Mouse (Mus musculus) heart, embryonic 16.5 days (tissue): ENCODE results near the gene Klhl21. TPM values are rescaled to one million over a fixed set of nuclear protein-coding genes. Genes with fewer than 3 reads are reported as not detected.

Experiments used
- ATAC-seq: fragments of 200-750 bp; cut with Nextera tagmentation; replicated peaks from 2 replicates; pipeline ENCODE4 v1.8.0; 2017; ENCODE audit warnings: moderate number of reproducible peaks; ENCODE audit not compliant: insufficient read depth, low FRiP score; ENCODE audit errors: extremely low read depth
- H3K27ac ChIP-seq: fragments of 300-500 bp; sonication (generic); 2 replicates; pipeline ENCODE4 v1.5.1; 2014; ENCODE audit warnings: mild to moderate bottlenecking, low read length, control low read depth, moderate library complexity
- H3K27me3 ChIP-seq: fragments of 300-500 bp; sonication (generic); 2 replicates; pipeline ENCODE4 v1.6.1; 2014; ENCODE audit warnings: low read length, mixed read lengths; ENCODE audit not compliant: control insufficient read depth, insufficient read depth
- H3K36me3 ChIP-seq: fragments of 300-500 bp; sonication (generic); 2 replicates; pipeline ENCODE4 v1.6.1; 2014; ENCODE audit not compliant: control insufficient read depth, insufficient read depth
- H3K4me1 ChIP-seq: fragments of 300-500 bp; sonication (generic); 2 replicates; pipeline ENCODE4 v1.6.1; 2014; ENCODE audit warnings: low read length, mixed read lengths; ENCODE audit not compliant: control insufficient read depth, insufficient read depth
- H3K4me2 ChIP-seq: fragments of 300-500 bp; sonication (generic); 2 replicates; pipeline ENCODE4 v1.6.1; 2014; ENCODE audit warnings: low read depth, mild to moderate bottlenecking, control low read depth, low read length
- H3K4me3 ChIP-seq: fragments of 300-500 bp; sonication (generic); 2 replicates; pipeline ENCODE4 v1.5.1; 2014; ENCODE audit warnings: mild to moderate bottlenecking, control low read depth, low read length
- H3K9ac ChIP-seq: fragments of 300-500 bp; sonication (generic); 2 replicates; pipeline ENCODE4 v1.6.1; 2014; ENCODE audit warnings: low read length, control low read depth
- H3K9me3 ChIP-seq: fragments of 300-500 bp; sonication (generic); replicated peaks from 2 replicates; pipeline ENCODE4 v1.6.1; 2016; ENCODE audit warnings: low read length; ENCODE audit not compliant: control insufficient read depth
- WGBS: fragments of 180-500 bp; shearing (Covaris S2); extraction: QIAGEN DNeasy Blood & Tissue Kit; methylation state at CpG from one replicate; pipeline ENCODE4 v1.1.7; 2014; 5-methylcytosine and 5-hydroxymethylcytosine counted together
- polyA plus RNA-seq: library from polyadenylated mRNA; unstranded; fragments of >200 nt; fragmentation: Nextera tagmentation; extraction: Ambion mirVana; gene quantifications from 2 replicates; pipeline ENCODE4 v1.2.1, GENCODE M21; 2015

Klhl21 gene
- polyA plus RNA-seq, 1 experiment from 2014 or later: 27.2 TPM

DNA sequence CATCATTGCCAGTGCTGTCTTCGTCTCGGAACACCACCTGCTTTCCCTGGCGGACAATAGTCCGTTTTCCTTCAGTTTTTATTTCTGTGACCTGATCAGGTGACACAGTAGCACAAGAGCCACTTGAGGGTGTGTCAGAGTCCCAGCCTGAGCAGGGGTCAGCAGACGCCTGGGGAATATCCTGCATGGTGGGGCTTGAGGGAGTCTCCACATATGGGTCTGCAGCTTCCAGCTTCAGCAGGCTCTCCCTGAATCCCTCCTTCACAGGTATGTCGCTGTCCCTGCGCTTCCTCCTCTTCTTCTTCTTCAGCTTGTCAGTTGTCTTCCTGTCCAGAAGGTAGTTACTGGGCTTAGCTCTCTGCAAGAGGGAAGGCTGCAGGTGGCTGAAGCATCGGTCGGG lies 16.5 kb upstream of the Klhl21 start:
- no peak overlapping the region for H3K4me3 ChIP-seq
- H3K9ac ChIP-seq: no peak overlapping the region
- H3K27me3 ChIP-seq: no peaks in the 10 kb centered on the region
- 82% methylated on average over 9 of the region's 9 CpGs for WGBS
- H3K9me3 ChIP-seq: no peaks in the 10 kb centered on the region
- H3K36me3 ChIP-seq: peaks cover 16% of the 10 kb centered on the region
- peaks cover 26% of the 10 kb centered on the region for H3K4me1 ChIP-seq
- no peak for ATAC-seq
- no peak overlapping the region for H3K27ac ChIP-seq
- no peak overlapping the region for H3K4me2 ChIP-seq

DNA sequence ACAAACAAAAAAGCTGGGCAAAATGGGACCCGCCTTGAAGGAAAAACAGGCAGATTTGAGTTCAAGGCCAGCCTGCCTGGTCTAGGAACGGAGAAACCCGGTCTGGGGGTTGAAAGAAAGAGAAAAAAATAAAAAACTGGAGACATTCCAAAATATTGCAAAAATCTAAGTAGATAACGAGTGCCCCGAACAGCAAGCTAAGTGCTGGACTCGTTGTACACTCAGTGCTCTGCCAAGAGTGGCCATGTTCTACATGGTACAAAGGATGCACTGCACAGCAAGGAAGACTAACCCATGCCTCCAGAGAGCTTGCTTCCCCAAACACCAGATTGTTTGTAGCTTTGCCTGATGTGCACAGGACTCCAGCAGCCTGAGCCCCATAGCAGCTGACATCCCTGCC lies 15.6 kb upstream of the Klhl21 start:
- no peak overlapping the region for H3K4me2 ChIP-seq
- H3K4me3 ChIP-seq: no peak overlapping the region
- H3K27ac ChIP-seq: no peak overlapping the region
- peaks cover 24% of the 10 kb centered on the region for H3K4me1 ChIP-seq
- peaks cover 16% of the 10 kb centered on the region for H3K36me3 ChIP-seq
- ATAC-seq: no peak
- H3K9me3 ChIP-seq: no peaks in the 10 kb centered on the region
- WGBS: 52% methylated on average over 6 of the region's 6 CpGs
- 0 out of 2 replicates have a peak overlapping the region, but pooled peaks have one; percentile 8 for H3K9ac ChIP-seq
- no peaks in the 10 kb centered on the region for H3K27me3 ChIP-seq

DNA sequence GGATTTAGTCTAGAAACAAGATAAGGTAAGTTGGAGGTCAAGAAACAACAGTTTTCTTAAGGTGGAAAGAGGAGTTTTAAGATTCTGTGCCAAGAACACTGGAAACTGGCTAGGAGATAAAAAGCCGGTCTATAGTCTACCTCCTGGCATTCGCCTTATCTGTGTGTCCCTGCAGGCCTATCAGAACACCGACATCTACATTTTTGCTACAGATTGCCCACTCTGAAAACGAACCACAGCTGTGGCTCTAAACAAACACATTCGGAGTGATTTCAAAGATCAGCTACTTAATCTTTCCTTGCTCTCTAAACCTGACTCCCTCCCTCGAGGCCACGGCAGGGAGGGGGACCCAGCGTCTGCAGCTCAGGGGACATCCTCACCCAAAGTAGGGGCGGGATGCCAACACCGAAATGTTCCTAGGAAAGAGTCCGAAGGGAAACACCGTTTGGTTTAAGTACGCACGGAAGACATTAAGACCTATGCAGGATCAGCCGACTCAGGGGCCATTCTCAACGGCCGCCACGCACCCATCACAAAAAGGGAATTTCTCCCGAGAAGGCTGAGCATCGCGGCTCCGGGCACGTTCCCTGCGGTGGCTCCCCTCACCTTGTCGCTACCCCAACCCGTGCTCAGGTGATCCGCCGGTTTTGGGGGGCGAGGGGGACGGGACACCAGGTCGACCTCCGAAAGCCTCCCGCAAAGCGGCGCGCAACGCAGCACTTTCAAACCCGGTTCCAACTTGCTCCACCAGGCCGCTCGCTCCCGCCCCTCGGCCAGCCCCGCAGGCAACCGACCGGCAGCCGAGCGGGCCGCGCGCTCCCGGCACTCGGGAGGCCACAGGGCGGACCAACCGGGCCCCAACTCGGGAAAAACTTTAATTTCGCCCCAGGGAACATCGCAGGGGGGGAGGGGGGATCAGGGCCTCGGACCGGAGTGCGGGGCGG lies 14.1 kb upstream of the Klhl21 start:
- Histone ChIP-seq H3K9ac (peak overlapping the region; percentile 95), H3K4me1 (peaks cover 18% of the 10 kb centered on the region), H3K4me3 (peak overlapping the region; percentile 95), H3K36me3 (peaks cover 16% of the 10 kb centered on the region), H3K4me2 (peak overlapping the region; percentile 83), H3K27me3 (no peaks in the 10 kb centered on the region), H3K9me3 (no peaks in the 10 kb centered on the region), H3K27ac (peak overlapping the region; percentile 84)
- no peak for ATAC-seq
- 2% methylated on average over 61 of the region's 61 CpGs for WGBS

DNA sequence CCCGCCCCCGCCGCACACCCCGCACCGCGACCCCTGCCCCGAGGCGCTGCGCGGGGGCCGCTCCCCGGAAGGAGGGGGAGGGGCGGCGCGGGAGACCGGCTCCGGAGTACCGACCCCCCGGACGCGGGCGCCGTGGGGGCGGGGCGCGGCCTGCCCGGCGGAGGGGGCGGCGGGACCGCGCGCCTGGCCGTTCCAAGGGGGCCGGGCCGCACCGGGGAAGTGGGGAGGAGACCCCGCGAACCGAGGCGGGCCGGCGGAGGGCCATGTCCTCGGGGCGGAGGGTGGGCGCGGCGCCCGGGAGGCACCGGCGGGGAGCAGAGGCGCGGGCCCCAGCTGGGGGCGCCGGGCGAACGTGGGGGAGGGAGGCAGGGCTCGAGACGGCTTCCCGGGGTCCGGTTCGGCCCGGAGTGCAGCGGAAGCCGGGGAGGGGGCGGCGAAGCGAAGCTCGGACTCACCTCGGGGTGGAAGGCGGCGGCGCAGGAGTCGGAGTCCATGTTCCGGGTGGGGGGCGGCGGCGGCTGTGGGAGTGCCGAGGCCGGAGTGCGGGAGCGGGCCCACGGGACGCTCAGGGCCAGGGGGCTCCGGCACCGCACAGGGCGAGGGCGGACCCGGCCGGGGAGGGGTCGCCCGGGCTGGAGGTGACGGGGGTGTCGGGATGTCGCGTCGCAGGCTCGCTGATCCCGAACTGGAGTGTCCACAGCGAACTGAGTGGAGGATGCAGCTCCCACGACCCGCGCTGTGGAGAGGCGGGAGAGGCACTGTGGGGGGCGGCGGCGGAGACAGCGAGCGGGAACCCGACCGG lies 13.0 kb upstream of the Klhl21 start:
- Histone ChIP-seq H3K9me3 (no peaks in the 10 kb centered on the region), H3K27ac (peak overlapping the region; percentile 84), H3K4me1 (peaks cover 18% of the 10 kb centered on the region), H3K27me3 (no peaks in the 10 kb centered on the region), H3K4me2 (peak overlapping the region; percentile 83), H3K36me3 (peaks cover 10% of the 10 kb centered on the region), H3K9ac (peak overlapping the region; percentile 95), H3K4me3 (peak overlapping the region; percentile 95)
- ATAC-seq: peak; percentile 8; the same call in 1 of the 2 replicates
- 1% methylated on average over 75 of the region's 111 CpGs for WGBS

DNA sequence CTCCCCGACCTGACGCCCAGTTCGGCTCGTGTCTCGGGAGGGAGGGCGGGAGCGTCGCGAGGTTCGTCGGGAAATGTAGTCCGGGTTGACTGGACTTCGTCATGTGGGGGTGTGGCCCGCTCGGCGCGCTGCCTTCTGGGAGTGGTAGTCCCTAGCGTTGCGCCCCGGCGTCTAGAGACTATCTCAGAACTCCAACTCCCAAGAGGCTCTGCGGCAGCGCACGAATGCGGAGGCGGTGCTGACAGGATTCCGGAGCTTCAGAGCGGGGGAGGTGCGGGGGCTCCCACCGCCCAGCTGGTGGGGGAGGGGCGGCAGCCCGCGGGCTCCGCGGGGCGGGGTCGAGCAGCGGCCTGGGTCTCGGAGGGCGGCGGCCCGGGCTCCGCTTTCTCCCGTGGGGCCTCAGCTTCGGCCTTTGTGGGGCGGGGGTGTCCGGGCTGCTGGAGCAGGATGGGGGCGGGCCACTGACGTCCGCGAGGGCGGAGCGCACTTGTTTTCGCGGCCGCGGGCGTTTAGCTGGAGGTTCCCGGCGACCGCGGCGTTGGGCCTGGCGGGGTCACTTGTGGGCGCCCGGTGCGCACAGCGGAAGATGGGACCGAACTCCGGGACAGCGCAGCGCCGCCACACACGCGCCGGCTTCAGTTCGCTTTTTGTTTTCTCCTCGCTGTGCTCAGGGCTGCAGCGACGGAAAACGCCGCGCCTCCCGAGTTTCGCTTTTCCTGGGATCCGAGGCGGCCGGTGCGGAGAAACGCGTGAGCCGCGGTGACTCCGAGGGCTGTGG lies 12.2 kb upstream of the Klhl21 start, which contains the start of gene Phf13:
Gene Phf13, minus strand, starts transcription at position 86 of the 778 bp plus-strand sequence.
- Histone ChIP-seq H3K36me3 (peaks cover 9% of the 10 kb centered on the region), H3K4me2 (peak within 1 kb of the TSS; percentile 83), H3K27me3 (no peaks in the 10 kb centered on the region), H3K9me3 (no peaks in the 10 kb centered on the region), H3K9ac (peak within 1 kb of the TSS; percentile 95), H3K27ac (peak within 1 kb of the TSS; percentile 91), H3K4me1 (peaks cover 18% of the 10 kb centered on the region), H3K4me3 (peak within 1 kb of the TSS; percentile 95)
- peak; percentile 96 for ATAC-seq
- under 1% methylated on average over 82 of the region's 94 CpGs for WGBS

DNA sequence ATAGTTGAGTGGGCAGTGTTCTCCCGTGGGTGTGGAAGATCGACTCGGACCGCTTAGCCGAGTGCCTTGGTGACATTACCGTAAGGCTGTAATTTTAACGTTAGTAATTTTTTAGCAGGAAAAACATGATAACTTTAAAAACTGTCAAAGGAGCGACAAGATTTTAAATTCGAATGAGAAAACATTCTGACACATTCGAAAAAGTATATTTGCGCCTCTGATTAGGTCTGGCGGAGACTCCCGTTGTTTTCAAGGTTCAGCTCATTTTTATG lies 11.7 kb upstream of the Klhl21 start:
- WGBS: 4% methylated on average over 13 of the region's 13 CpGs
- H3K27me3 ChIP-seq: no peaks in the 10 kb centered on the region
- H3K9me3 ChIP-seq: no peaks in the 10 kb centered on the region
- peaks cover 5% of the 10 kb centered on the region; the same call in 1 of the 2 replicates for H3K36me3 ChIP-seq
- no peak for ATAC-seq
- H3K4me3 ChIP-seq: peak overlapping the region; percentile 95
- peaks cover 18% of the 10 kb centered on the region for H3K4me1 ChIP-seq
- H3K4me2 ChIP-seq: peak overlapping the region; percentile 65
- peak overlapping the region; percentile 91 for H3K27ac ChIP-seq
- peak overlapping the region; percentile 92 for H3K9ac ChIP-seq

DNA sequence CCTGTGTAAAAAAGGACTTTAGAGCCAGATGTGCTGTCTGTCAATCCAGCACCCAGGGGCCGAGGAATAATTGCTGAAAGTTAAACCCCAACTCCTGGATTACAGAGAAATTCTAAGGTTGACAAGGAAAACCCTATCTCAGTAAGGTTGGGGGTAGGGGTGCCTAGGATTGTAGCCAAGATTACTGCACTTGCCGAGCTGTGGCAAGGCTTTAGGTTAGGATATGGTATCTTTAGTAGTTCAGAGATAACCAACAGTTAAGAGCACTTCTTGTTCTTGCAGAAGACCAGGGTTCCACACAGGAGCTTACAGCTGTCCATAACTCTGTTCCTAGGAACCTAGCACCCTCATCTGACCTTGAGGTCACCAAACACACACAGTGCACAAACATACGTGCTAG lies 10.9 kb upstream of the Klhl21 start:
- Histone ChIP-seq H3K4me2 (peak overlapping the region; percentile 65), H3K36me3 (no peaks in the 10 kb centered on the region), H3K4me1 (peaks cover 18% of the 10 kb centered on the region), H3K9ac (no peak overlapping the region), H3K9me3 (no peaks in the 10 kb centered on the region), H3K27ac (no peak overlapping the region), H3K4me3 (no peak overlapping the region), H3K27me3 (no peaks in the 10 kb centered on the region)
- 56% methylated on average over 3 of the region's 3 CpGs for WGBS
- ATAC-seq: no peak

DNA sequence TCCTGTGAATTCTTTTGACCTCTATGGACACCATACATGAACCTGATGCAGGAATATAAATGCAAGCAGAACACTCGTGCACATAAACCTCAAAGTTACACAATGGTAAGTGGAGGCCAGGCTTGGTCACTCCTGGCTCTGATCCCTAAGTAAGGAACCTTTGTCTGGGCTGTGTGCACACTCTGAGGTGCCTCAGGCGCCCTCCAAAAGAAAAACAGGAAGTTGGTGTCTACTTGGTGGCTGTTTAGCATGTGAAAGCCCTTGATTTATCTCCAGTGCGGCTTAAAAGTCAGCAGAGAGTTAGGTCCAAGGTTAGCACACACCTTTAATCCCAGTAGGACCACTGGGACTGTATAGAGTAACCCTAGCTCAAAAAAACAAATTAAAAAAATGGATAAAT lies 9.1 kb upstream of the Klhl21 start:
- Histone ChIP-seq H3K4me2 (no peak overlapping the region), H3K9ac (no peak overlapping the region)

More for the DNA sequence above, 9.1 kb upstream of the Klhl21 start:
- H3K9me3 ChIP-seq: no peaks in the 10 kb centered on the region
- no peak for ATAC-seq
- no peaks in the 10 kb centered on the region for H3K36me3 ChIP-seq
- H3K4me3 ChIP-seq: no peak overlapping the region
- H3K27me3 ChIP-seq: no peaks in the 10 kb centered on the region
- H3K27ac ChIP-seq: no peak overlapping the region
- peaks cover 7% of the 10 kb centered on the region for H3K4me1 ChIP-seq
- WGBS: 51% methylated on average over 3 of the region's 3 CpGs
